Mouse (Mus musculus): Measurements from ENCODE around the gene Mettl23. TPM values are rescaled to one million over a fixed set of nuclear protein-coding genes. Genes with fewer than 3 reads are reported as not detected.
"Not testable (repeated sequence)": the region's sequence is repeated elsewhere in the genome, so short reads cannot be mapped to it uniquely, and the experiment has no call there.

The Mettl23 gene
- polyA plus RNA-seq, 1 experiment from 2014 or later = 79.0 TPM

DNA sequence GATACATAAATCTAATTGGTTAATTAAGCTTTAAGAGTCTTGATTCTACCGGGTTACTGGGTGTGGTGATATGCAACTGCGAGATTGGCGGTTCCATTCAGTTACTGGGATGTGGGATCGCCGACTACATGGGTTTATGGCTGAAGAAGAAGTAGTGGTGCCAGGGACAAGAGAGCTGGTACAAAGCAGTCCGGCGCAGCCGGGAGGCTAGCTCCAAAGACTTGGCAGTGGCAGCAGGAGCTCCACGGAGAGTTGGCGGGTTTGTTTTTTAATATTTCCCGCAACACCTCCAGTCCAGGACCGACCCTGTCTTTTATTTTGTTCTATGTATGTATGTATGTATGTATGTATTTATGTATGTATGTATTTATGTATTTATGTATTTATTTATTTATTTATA is 56.2 kb downstream of the Mettl23 start:
- no peak overlapping the region for H3K4me3 ChIP-seq (replicated peaks)
- peaks cover 7% of the 10 kb centered on the region for H3K27me3 ChIP-seq
- no peaks in the 10 kb centered on the region for H3K4me1 ChIP-seq (replicated peaks)
- no peak overlapping the region for H3K27ac ChIP-seq
- H3K9me3 ChIP-seq = no peaks in the 10 kb centered on the region
- H3K9ac ChIP-seq (replicated peaks) = no peak overlapping the region
- H3K36me3 ChIP-seq = no peaks in the 10 kb centered on the region
- 93% methylated on average over 12 of the region's 12 CpGs for whole genome bisulfite sequencing
- no peak overlapping the region for H3K4me2 ChIP-seq (replicated peaks)
- no peak for ATAC-seq

DNA sequence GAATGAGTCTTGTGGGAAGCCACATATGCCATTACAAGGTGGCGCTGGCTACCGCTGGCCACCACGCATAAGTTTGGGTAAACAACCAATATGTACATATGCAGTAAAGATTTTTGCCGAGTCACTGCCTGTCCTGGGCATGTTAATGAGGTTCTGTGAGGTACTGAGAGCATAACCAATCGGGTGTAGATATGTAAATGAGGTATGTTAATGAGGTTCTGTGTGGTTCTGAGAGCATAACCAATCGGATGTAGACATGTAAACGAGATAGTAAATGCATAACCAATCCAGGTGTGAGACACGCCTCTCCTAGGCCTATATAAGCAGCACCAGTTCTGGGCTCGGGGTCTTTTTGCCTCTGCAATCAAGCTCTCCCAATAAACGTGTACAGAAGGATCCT is 59.5 kb downstream of the Mettl23 start:
- H3K9ac ChIP-seq (replicated peaks); H3K27ac ChIP-seq; H3K4me3 ChIP-seq (replicated peaks); H3K9me3 ChIP-seq; H3K4me2 ChIP-seq (replicated peaks); H3K4me1 ChIP-seq (replicated peaks); ATAC-seq; H3K36me3 ChIP-seq: not testable (repeated sequence)
- H3K27me3 ChIP-seq = peaks cover 29% of the 10 kb centered on the region
- 87% methylated on average over 10 of the region's 10 CpGs for WGBS

Other genes with a start within 250 kb of the Mettl23 start
- 0.76 and 0.77 TPM in 2 replicates for gene Rhbdf2, start 216.3 kb upstream of the Mettl23 start, polyA plus RNA-seq (2015; fragmentation: Nextera tagmentation; extraction: Ambion mirVana)
- gene Prcd, start 189.7 kb upstream of the Mettl23 start, polyA plus RNA-seq (2015; fragmentation: Nextera tagmentation; extraction: Ambion mirVana) = 1.0 and 1.2 TPM in 2 replicates
- 8.8 TPM in 2 replicates for gene Cygb, start 189.0 kb upstream of the Mettl23 start, polyA plus RNA-seq (2015; fragmentation: Nextera tagmentation; extraction: Ambion mirVana)
- not detected in 2 replicates for gene St6galnac1, start 67.8 kb upstream of the Mettl23 start, polyA plus RNA-seq (2015; fragmentation: Nextera tagmentation; extraction: Ambion mirVana)
- 32.5 and 40.4 TPM in 2 replicates for gene Mxra7, start 15.2 kb upstream of the Mettl23 start, polyA plus RNA-seq (2015; fragmentation: Nextera tagmentation; extraction: Ambion mirVana)
- 78.7 and 84.0 TPM in 2 replicates for gene Jmjd6, start 171 bp downstream of the Mettl23 start, polyA plus RNA-seq (2015; fragmentation: Nextera tagmentation; extraction: Ambion mirVana)
- 48.3 and 48.8 TPM in 2 replicates for gene Mfsd11, start 9.2 kb downstream of the Mettl23 start, polyA plus RNA-seq (2015; fragmentation: Nextera tagmentation; extraction: Ambion mirVana)
- 648 and 659 TPM in 2 replicates for gene Srsf2, start 9.8 kb downstream of the Mettl23 start, polyA plus RNA-seq (2015; fragmentation: Nextera tagmentation; extraction: Ambion mirVana)
- 16.8 and 21.8 TPM in 2 replicates for gene Mgat5b, start 75.6 kb downstream of the Mettl23 start, polyA plus RNA-seq (2015; fragmentation: Nextera tagmentation; extraction: Ambion mirVana)

All from midbrain, embryonic 13.5 days (tissue).